Mouse (Mus musculus) liver, embryonic 11.5 days (tissue): ENCODE measurements around the gene Snx1. TPM values are rescaled to one million over a fixed set of nuclear protein-coding genes. Genes with fewer than 3 reads are reported as not detected.

ENCODE experiments used
- ATAC-seq: fragments of 200-750 bp; cut with Nextera tagmentation; replicated peaks from 2 replicates; pipeline ENCODE4 v1.8.0; 2017; ENCODE audit warnings: moderate number of reproducible peaks, mild to moderate bottlenecking, moderate TSS enrichment, moderate library complexity; ENCODE audit not compliant: low FRiP score
- DNase-seq: peaks from one replicate; pipeline ENCODE4 v3.0.0-alpha.2; 2017; ENCODE audit warnings: low spot score
- H3K27ac ChIP-seq: fragments of 300-500 bp; sonication (generic); 2 replicates; pipeline ENCODE4 v1.5.1; 2014; ENCODE audit warnings: mild to moderate bottlenecking, low read depth, low read length, control low read depth
- H3K27me3 ChIP-seq: fragments of 300-500 bp; sonication (generic); replicated peaks from 2 replicates; pipeline ENCODE4 v1.6.1; 2014; ENCODE audit warnings: low read length, mixed read lengths; ENCODE audit not compliant: control insufficient read depth, insufficient read depth
- H3K36me3 ChIP-seq: fragments of 300-500 bp; sonication (generic); 2 replicates; pipeline ENCODE4 v1.6.1; 2014; ENCODE audit warnings: mild to moderate bottlenecking, low read length, moderate library complexity, mixed read lengths; ENCODE audit not compliant: control insufficient read depth, insufficient read depth
- H3K4me1 ChIP-seq: fragments of 300-500 bp; sonication (generic); replicated peaks from 2 replicates; pipeline ENCODE4 v1.6.1; 2014; ENCODE audit warnings: low read length, mixed read lengths; ENCODE audit not compliant: control insufficient read depth, insufficient read depth
- H3K4me2 ChIP-seq: fragments of 300-500 bp; sonication (generic); 2 replicates; pipeline ENCODE4 v1.6.1; 2014; ENCODE audit warnings: mild to moderate bottlenecking, control low read depth, moderate library complexity
- H3K4me3 ChIP-seq: fragments of 300-500 bp; sonication (generic); 2 replicates; pipeline ENCODE4 v1.5.1; 2014; ENCODE audit warnings: low read depth, low read length, control low read depth
- H3K9ac ChIP-seq: fragments of 300-500 bp; sonication (generic); 2 replicates; pipeline ENCODE4 v1.6.1; 2014; ENCODE audit warnings: low read depth, low read length, control low read depth
- H3K9me3 ChIP-seq: fragments of 300-500 bp; sonication (generic); 2 replicates; pipeline ENCODE4 v1.6.1; 2016; ENCODE audit warnings: low read length, inconsistent platforms, mixed read lengths; ENCODE audit not compliant: control insufficient read depth
- WGBS: fragments of 180-500 bp; shearing (Covaris S2); extraction: QIAGEN DNeasy Blood & Tissue Kit; methylation state at CpG from one replicate; pipeline ENCODE4 v1.1.7; 2014; 5-methylcytosine and 5-hydroxymethylcytosine counted together
- polyA plus RNA-seq: library from polyadenylated mRNA; unstranded; fragments of >200 nt; fragmentation: Nextera tagmentation; extraction: Ambion mirVana; gene quantifications from 2 replicates; pipeline ENCODE4 v1.2.1, GENCODE M21; 2014

Gene Snx1
- polyA plus RNA-seq, 1 experiment from 2014 or later: 129 TPM

DNA sequence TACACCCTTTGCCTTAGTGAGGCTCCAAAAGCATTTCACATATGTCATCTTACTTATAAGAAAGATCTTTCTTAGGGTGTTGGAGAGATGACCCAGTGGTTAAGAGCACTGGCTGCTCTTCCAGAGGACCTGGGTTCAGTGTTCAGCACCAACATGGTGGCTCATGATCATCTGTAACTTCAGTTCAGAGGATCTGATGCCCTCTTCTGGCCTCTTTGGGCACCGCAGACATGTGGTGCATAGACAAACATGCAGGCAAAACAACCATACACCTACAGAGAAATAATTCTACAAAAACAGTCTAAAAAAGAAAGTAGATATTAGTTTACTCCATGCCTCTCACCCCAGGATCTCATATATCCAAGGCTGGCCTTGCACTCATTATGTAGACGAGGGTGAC lies 33.8 kb upstream of the Snx1 start:
- no peak overlapping the region for H3K4me2 ChIP-seq
- H3K4me3 ChIP-seq: no peak overlapping the region
- no peaks in the 10 kb centered on the region for H3K9me3 ChIP-seq
- H3K4me1 ChIP-seq: peaks cover 3% of the 10 kb centered on the region; the same call in 1 of the 2 replicates
- no peak overlapping the region for H3K9ac ChIP-seq
- ATAC-seq (no peak), DNase-seq (no peak)
- 96% methylated on average over 2 of the region's 2 CpGs for WGBS
- H3K36me3 ChIP-seq: no peaks in the 10 kb centered on the region
- no peak overlapping the region for H3K27ac ChIP-seq
- no peaks in the 10 kb centered on the region; the same call in 1 of the 2 replicates for H3K27me3 ChIP-seq

DNA sequence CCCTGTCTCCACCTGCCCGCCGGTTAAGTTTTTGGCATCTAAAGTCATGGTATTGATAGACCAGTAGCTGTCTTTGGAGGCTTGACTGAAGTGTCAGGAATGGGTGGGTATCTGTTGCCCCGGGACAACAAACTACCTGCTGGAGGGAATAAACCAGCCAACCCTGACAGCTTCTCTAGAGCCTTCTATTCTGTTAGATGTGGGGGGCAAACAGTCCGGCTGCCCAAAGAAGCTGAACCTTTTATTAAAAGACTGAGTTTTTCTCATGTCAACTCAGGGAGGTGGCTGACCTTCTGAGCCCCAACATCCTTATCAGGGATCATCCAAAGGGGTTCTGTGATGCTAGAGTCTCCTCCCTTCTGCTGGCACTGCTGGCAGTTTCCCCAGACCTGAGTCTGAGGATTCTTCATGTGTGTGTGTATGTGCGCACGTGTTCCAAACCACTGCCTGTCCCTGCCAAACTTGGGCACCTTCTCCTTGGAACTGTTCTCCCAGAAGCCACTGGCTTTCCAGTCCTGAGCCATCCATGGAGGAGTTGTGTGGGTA lies 32.6 kb upstream of the Snx1 start:
- Histone ChIP-seq H3K9ac (no peak overlapping the region), H3K27ac (no peak overlapping the region), H3K36me3 (no peaks in the 10 kb centered on the region), H3K4me2 (peak overlapping the region; percentile 76), H3K27me3 (no peaks in the 10 kb centered on the region; the same call in 1 of the 2 replicates), H3K9me3 (no peaks in the 10 kb centered on the region), H3K4me1 (peaks cover 3% of the 10 kb centered on the region; the same call in 1 of the 2 replicates), H3K4me3 (no peak overlapping the region; the same call in 1 of the 2 replicates)
- no peak for DNase-seq
- WGBS: 78% methylated on average over 6 of the region's 6 CpGs
- ATAC-seq: no peak

DNA sequence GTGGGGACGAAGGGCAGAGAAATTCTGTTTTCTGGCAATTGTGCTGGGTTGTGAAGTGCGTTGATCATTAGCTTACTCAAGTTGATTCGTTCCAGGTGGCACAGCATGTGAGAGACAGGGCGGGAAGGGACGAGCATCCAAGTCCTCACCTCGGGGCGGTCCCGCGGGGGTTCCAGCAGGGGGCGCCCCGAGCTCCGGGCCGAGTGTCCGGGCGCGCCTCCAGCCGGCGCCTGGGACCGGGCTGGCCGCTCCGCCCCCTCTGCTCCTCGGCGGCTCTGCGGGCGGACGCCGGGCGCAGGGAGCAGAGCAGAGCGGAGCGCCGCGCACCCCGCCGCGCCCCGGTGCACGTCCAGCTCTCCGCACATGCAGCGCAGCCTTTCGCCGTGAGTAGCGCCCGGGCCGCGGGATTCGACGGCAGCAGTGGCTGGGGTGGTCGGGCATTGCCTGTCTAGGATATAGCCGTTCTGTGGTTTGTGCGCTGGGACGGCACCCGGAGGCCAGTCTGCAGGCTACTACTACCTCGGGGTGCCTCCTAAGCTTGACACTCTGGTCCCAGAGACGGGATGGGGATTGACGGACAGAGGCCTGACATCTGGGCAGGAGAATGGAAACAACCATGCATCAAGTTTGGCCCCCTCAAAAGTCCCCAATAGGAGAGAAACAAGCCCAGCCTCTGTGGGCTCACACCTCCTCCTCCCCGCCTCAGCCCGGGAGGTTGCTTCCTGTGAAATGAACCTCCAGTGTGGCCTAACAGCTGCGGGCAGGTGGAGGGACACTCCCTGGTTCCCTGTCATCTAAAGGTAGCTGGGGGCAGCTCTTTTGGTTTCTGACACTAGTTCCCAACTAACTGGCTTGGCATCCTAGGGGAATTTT lies 31.8 kb upstream of the Snx1 start, which contains the start of gene Dapk2:
Gene Dapk2, plus strand, starts transcription at position 266 of the 873 bp plus-strand sequence.
- Histone ChIP-seq H3K4me3 (peak within 1 kb of the TSS; percentile 58), H3K9ac (peak within 1 kb of the TSS; percentile 61), H3K27ac (no peak within 1 kb of the TSS), H3K9me3 (no peaks in the 10 kb centered on the region), H3K4me2 (peak within 1 kb of the TSS; percentile 76), H3K27me3 (no peaks in the 10 kb centered on the region; the same call in 1 of the 2 replicates), H3K36me3 (no peaks in the 10 kb centered on the region), H3K4me1 (peaks cover 3% of the 10 kb centered on the region; the same call in 1 of the 2 replicates)
- WGBS: 1% methylated on average over 58 of the region's 58 CpGs
- ATAC-seq: peak; percentile 91
- DNase-seq: peak; percentile 82

DNA sequence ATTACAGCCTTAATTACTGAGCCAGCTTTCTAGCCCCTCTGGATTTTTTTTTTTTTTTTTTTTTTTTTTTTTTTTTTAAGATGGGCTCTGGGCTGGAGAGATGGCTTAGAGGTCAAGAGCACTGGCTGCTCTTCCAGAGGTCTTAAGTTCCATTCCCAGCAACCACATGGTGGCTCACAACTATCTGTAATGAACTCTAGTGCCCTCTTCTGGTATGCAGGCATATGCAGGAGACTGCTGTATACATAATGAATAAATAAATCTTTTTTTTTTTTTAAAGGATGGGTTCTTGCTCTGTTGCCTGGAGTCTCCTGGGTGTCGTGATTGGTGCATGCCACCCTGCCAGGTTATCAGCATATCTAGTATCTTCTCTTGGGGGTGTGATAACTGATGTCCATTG lies 29.1 kb upstream of the Snx1 start:
- Histone ChIP-seq H3K27me3 (peaks cover 2% of the 10 kb centered on the region; the same call in 1 of the 2 replicates), H3K4me2 (no peak overlapping the region), H3K4me3 (no peak overlapping the region), H3K9me3 (no peaks in the 10 kb centered on the region), H3K9ac (no peak overlapping the region), H3K36me3 (no peaks in the 10 kb centered on the region), H3K27ac (no peak overlapping the region), H3K4me1 (peaks cover 3% of the 10 kb centered on the region; the same call in 1 of the 2 replicates)
- WGBS: 81% methylated on average over 1 of the region's 1 CpGs
- DNase-seq (no peak), ATAC-seq (no peak)

DNA sequence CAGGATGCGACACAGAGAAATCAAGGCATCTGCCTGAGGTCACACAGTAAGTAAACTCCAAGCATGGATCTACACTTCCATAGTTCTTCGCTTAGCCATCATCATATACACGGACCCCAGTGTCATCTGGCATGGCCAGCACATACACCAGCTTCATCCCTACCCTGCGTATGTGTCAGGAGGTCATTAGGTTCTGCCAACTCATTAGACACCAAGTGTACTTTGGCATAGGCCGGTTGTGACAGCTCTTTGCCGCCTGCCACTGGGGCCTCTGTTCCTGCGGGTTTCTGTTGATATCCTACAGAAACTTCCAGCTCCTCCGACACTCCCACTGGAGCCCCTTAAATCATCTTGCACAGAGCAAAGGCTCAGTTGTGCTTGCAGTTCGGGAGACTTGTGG lies 27.6 kb upstream of the Snx1 start:
- H3K27ac ChIP-seq: no peak overlapping the region
- H3K4me2 ChIP-seq: no peak overlapping the region
- H3K4me1 ChIP-seq: peaks cover 3% of the 10 kb centered on the region; the same call in 1 of the 2 replicates
- H3K9me3 ChIP-seq: no peaks in the 10 kb centered on the region
- no peak for ATAC-seq
- H3K4me3 ChIP-seq: no peak overlapping the region
- H3K9ac ChIP-seq: no peak overlapping the region
- 87% methylated on average over 9 of the region's 9 CpGs for WGBS
- no peaks in the 10 kb centered on the region for H3K36me3 ChIP-seq
- DNase-seq: no peak
- peaks cover 4% of the 10 kb centered on the region; the same call in 1 of the 2 replicates for H3K27me3 ChIP-seq

DNA sequence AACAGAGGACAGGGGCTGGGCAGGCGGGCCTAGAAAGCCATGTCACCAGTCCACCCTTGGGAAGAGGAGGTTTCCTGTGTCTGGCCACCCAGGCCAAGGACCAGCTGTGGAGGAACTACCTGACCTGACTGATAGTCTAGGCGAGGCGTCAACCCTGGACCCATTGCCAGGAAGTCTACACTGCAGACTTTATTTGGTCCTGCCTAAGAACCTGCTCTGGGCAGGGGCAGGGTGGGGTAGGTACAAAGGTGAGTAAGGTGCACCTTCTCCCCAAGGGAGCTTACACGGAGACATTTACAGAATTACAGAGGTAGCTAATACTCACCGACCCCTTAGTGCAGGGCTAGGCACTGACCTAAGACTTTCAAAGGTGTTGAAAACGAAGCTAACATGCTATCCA lies 27.2 kb upstream of the Snx1 start:
- H3K9me3 ChIP-seq: no peaks in the 10 kb centered on the region

DNA sequence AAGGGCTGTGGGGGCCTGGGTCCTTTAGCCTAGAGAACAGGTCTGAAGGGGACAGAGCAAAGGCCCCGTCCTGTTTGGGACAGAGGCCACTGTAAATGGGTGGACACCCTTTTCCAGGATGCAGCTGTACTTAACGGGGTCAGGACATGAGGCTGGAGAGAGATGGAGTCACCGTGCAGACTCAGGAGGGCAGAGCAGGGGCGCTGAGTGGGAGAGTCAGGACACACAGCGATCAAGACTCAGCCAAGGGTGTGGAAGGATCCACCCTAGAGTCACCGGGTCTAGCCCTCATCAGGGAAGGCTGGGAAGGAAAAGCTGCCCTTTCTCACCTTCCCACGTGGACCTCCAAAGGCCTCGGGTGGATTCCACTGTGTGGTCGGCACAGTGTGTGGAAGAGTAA lies 25.6 kb upstream of the Snx1 start:
- DNase-seq (no peak), ATAC-seq (no peak)
- Histone ChIP-seq H3K36me3 (no peaks in the 10 kb centered on the region), H3K27ac (no peak overlapping the region), H3K4me3 (no peak overlapping the region), H3K4me1 (no peaks in the 10 kb centered on the region), H3K9me3 (no peaks in the 10 kb centered on the region), H3K4me2 (no peak overlapping the region), H3K9ac (no peak overlapping the region), H3K27me3 (peaks cover 4% of the 10 kb centered on the region; the same call in 1 of the 2 replicates)
- WGBS: 52% methylated on average over 9 of the region's 9 CpGs

More for the DNA sequence above, 27.2 kb upstream of the Snx1 start:
- no peak for ATAC-seq
- peaks cover 2% of the 10 kb centered on the region; the same call in 1 of the 2 replicates for H3K4me1 ChIP-seq
- H3K27me3 ChIP-seq: peaks cover 4% of the 10 kb centered on the region; the same call in 1 of the 2 replicates
- H3K4me3 ChIP-seq: no peak overlapping the region
- 79% methylated on average over 6 of the region's 6 CpGs for WGBS
- no peaks in the 10 kb centered on the region for H3K36me3 ChIP-seq
- no peak overlapping the region for H3K27ac ChIP-seq
- H3K4me2 ChIP-seq: no peak overlapping the region
- DNase-seq: no peak
- no peak overlapping the region for H3K9ac ChIP-seq

DNA sequence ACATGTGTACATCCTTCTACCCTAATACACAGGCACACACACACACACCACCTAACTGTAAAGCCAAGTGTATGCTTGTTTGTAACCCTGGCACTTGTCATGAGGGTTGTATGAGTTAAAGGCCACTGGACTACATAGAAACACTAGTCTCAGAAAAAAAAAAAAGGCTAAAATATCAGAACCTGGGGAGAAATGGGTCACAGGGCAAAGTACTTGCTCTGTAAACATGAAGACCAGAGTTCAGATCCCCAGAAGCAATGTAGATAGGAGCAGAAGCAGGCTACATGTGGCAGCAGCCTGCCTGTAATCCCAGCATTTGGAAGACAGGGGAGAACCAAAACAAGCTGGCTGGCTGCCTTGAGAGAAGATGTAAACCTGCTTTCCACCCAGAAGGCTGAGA lies 19.8 kb upstream of the Snx1 start:
- no peak for DNase-seq
- Histone ChIP-seq H3K27ac (no peak overlapping the region), H3K36me3 (no peaks in the 10 kb centered on the region), H3K4me1 (no peaks in the 10 kb centered on the region), H3K4me3 (no peak overlapping the region), H3K9me3 (no peaks in the 10 kb centered on the region), H3K27me3 (0 out of 2 replicates have a peak, but pooled peaks cover 4% of the 10 kb centered on the region), H3K9ac (no peak overlapping the region), H3K4me2 (no peak overlapping the region)
- no peak for ATAC-seq
